12 mouse cellular contexts compared by ENCODE assay signal in genomic region chr9:35372324-35373101, GRCm38 (mm10). TPM values are rescaled to one million over a fixed set of nuclear protein-coding genes. Genes with fewer than 3 reads are reported as not detected.
DNase-seq lines count a peak whose midpoint lies in the region; ATAC-seq lines count a peak whose summit lies in the region.
"Had no signal": no experiment of that assay in that cellular context is flagged by ENCODE, and none has a peak within 500 bp of the region (broad histone marks: within the 10 kb centered on the region; RNA-seq: fewer than 3 reads in every experiment).

No protein-coding gene starts in this region.

- H3K36me3 ChIP-seq in hindbrain, embryonic 11.5 days (ENCODE audit: control insufficient read depth, insufficient read depth, low read length) = no peaks in the 10 kb centered on the region
- H3K36me3 ChIP-seq in midbrain, embryonic 14.5 days (ENCODE audit: control insufficient read depth, insufficient read depth, low read length) = no peaks in the 10 kb centered on the region
- H3K36me3 ChIP-seq: heart, embryonic 13.5 days had no signal

- peak; percentile 80 for DNase-seq in heart, adult 11 months
- DNase-seq in heart, postnatal 14 days = no peak
- DNase-seq in embryo, embryonic 10 days (ENCODE audit: low spot score) = peak; percentile 92
- DNase-seq in hindbrain, embryonic 11.5 days (ENCODE audit: low spot score) = peak; percentile 78
- peak; percentile 65 for DNase-seq in midbrain, embryonic 14.5 days
- DNase-seq in left cerebral cortex, adult 9 months (ENCODE audit: low spot score in 2 of 2) = no peak
- DNase-seq in right cerebral cortex, postnatal 10 days (ENCODE audit: low spot score in 2 of 2) = no peak
- DNase-seq in adrenal gland, adult 8-10 months = no peak
- DNase-seq: cerebellum, postnatal 14 days; forebrain, postnatal 0 days had no signal

- H3K9me3 ChIP-seq in hindbrain, embryonic 11.5 days (ENCODE audit: control insufficient read depth, low read length) = no peaks in the 10 kb centered on the region
- H3K9me3 ChIP-seq in midbrain, embryonic 14.5 days (ENCODE audit: control insufficient read depth, low read length) = no peaks in the 10 kb centered on the region
- H3K9me3 ChIP-seq: heart, embryonic 13.5 days had no signal

- no peak overlapping the region for H3K9ac ChIP-seq in hindbrain, embryonic 11.5 days (ENCODE audit: low read depth, low read length)
- H3K9ac ChIP-seq in midbrain, embryonic 14.5 days (replicated peaks; ENCODE audit: low read length) = no peak overlapping the region
- H3K9ac ChIP-seq: forebrain, postnatal 0 days; heart, embryonic 13.5 days had no signal

- 7% methylated on average over 9 of the region's 9 CpGs for WGBS in hindbrain, embryonic 11.5 days
- 7% methylated on average over 9 of the region's 9 CpGs for WGBS in midbrain, embryonic 14.5 days

- no peak overlapping the region for H3K4me2 ChIP-seq in hindbrain, embryonic 11.5 days (replicated peaks; ENCODE audit: low read depth, low read length)
- H3K4me2 ChIP-seq in midbrain, embryonic 14.5 days (ENCODE audit: low read length) = no peak overlapping the region
- H3K4me2 ChIP-seq: heart, embryonic 13.5 days had no signal

- no peaks in the 10 kb centered on the region for H3K27me3 ChIP-seq in hindbrain, embryonic 11.5 days (ENCODE audit: control insufficient read depth, insufficient read depth, low read length)
- H3K27me3 ChIP-seq in midbrain, embryonic 14.5 days (ENCODE audit: control insufficient read depth, insufficient read depth, low read length) = no peaks in the 10 kb centered on the region

- ATAC-seq in hindbrain, embryonic 11.5 days (ENCODE audit: low FRiP score) = peak; percentile 91
- peak; percentile 79 for ATAC-seq in midbrain, embryonic 14.5 days (ENCODE audit: low FRiP score, low TSS enrichment)
- ATAC-seq: forebrain, postnatal 0 days; intestine, embryonic 16.5 days had no signal

- intact Hi-C loops in heart, postnatal 14 days (cut with DNase I) = no loop called here

- H3K4me3 ChIP-seq in hindbrain, embryonic 11.5 days (ENCODE audit: low read depth, low read length) = no peak overlapping the region
- H3K4me3 ChIP-seq in midbrain, embryonic 14.5 days (replicated peaks; ENCODE audit: low read depth, low read length) = no peak overlapping the region
- H3K4me3 ChIP-seq: heart, embryonic 13.5 days had no signal

- H3K4me1 ChIP-seq in hindbrain, embryonic 11.5 days (replicated peaks; ENCODE audit: control insufficient read depth, insufficient read depth, low read length) = peaks cover 8% of the 10 kb centered on the region
- H3K4me1 ChIP-seq in midbrain, embryonic 14.5 days (ENCODE audit: control insufficient read depth, insufficient read depth, low read length) = peaks cover 10% of the 10 kb centered on the region

- 0 out of 2 replicates have a peak overlapping the region, but pooled peaks have one; percentile 18 for H3K27ac ChIP-seq in hindbrain, embryonic 11.5 days (ENCODE audit: low read depth, low read length)
- H3K27ac ChIP-seq in midbrain, embryonic 14.5 days (replicated peaks; ENCODE audit: low read depth, low read length) = 0 out of 2 replicates have a peak overlapping the region, but pooled peaks have one; percentile 1
- H3K27ac ChIP-seq: heart, embryonic 13.5 days had no signal

RNA-seq across cellular contexts. Expression of gene Cdon, which starts 48.4 kb away (rescaled TPM):
- 10 to 100 TPM; 16.9 to 18.6 TPM for total RNA-seq in heart, postnatal 14 days (2021)
- polyA plus RNA-seq in hindbrain, embryonic 11.5 days (2014; fragmentation: Nextera tagmentation; extraction: Ambion mirVana) = 13.4 and 21.9 TPM in 2 replicates
- polyA plus RNA-seq in midbrain, embryonic 14.5 days (2014; fragmentation: Nextera tagmentation; extraction: Ambion mirVana) = 3.5 and 6.4 TPM in 2 replicates
- total RNA-seq in adrenal gland, adult 8-10 months (2022) = 10 to 100 TPM; 11.2 to 15.8 (median 12.5) TPM

Comparison
In these comparisons a context has a peak if more than half of its experiments do, and no peak if none do; other contexts are left out.
1. DNase-seq: peak in heart, adult 11 months (single experiment), embryo, embryonic 10 days (single experiment), hindbrain, embryonic 11.5 days (single experiment) and midbrain, embryonic 14.5 days (single experiment); none in heart, postnatal 14 days (0 of 2), left cerebral cortex, adult 9 months (0 of 2), right cerebral cortex, postnatal 10 days (0 of 2) and adrenal gland, adult 8-10 months (single experiment).